Mouse (Mus musculus) lung, postnatal 36 days (tissue): ENCODE results near the gene Fosl1.
"Not testable (repeated sequence)": the region's sequence is repeated elsewhere in the genome, so short reads cannot be mapped to it uniquely, and the experiment has no call there.

Experiments used
- DNase-seq: peaks from one replicate; pipeline ENCODE4 v3.0.0; 2022; ENCODE audit warnings: mixed read lengths

The Fosl1 gene

GRCm38 (mm10) chr19:5447515-5448353, at the start of gene Fosl1:
Fosl1 (plus strand) TSS chr19:5447547.
- peak; percentile 82 for DNase-seq

- DNase-seq, result not testable (repeated sequence)
Measured at GRCm38 (mm10) chr19:5401073-5401472, 46.3 kb upstream of the Fosl1 start.

- DNase-seq, result no peak
Measured at GRCm38 (mm10) chr19:5402293-5402692, 45.1 kb upstream of the Fosl1 start, which contains the start of gene Tsga10ip. Tsga10ip (minus strand) TSS chr19:5402526.

- no peak for DNase-seq
Measured at GRCm38 (mm10) chr19:5405924-5406323, 41.4 kb upstream of the Fosl1 start.

- DNase-seq, result peak; percentile 71
Measured at GRCm38 (mm10) chr19:5406531-5407126, 40.7 kb upstream of the Fosl1 start.

GRCm38 (mm10) chr19:5407133-5407532, 40.2 kb upstream of the Fosl1 start:
- DNase-seq, result peak; percentile 82

- DNase-seq, result peak; percentile 64
Measured at GRCm38 (mm10) chr19:5408057-5409001, 39.0 kb upstream of the Fosl1 start.

- DNase-seq, result peak; percentile 59
Measured at GRCm38 (mm10) chr19:5409068-5409467, 38.3 kb upstream of the Fosl1 start.

GRCm38 (mm10) chr19:5410641-5411040, 36.7 kb upstream of the Fosl1 start:
- no peak for DNase-seq

- DNase-seq, result no peak
Measured at GRCm38 (mm10) chr19:5411961-5412360, 35.4 kb upstream of the Fosl1 start.

GRCm38 (mm10) chr19:5413840-5414239, 33.5 kb upstream of the Fosl1 start:
- no peak for DNase-seq

GRCm38 (mm10) chr19:5414534-5414957, 32.8 kb upstream of the Fosl1 start:
- DNase-seq, result peak; percentile 69

- DNase-seq, result peak; percentile 46
Measured at GRCm38 (mm10) chr19:5418750-5419466, 28.4 kb upstream of the Fosl1 start.

GRCm38 (mm10) chr19:5419630-5420029, 27.7 kb upstream of the Fosl1 start:
- DNase-seq, result no peak

- DNase-seq, result no peak
Measured at GRCm38 (mm10) chr19:5420579-5420978, 26.8 kb upstream of the Fosl1 start.

GRCm38 (mm10) chr19:5421784-5422183, 25.6 kb upstream of the Fosl1 start:
- no peak for DNase-seq

GRCm38 (mm10) chr19:5422267-5422666, 25.1 kb upstream of the Fosl1 start:
- no peak for DNase-seq

GRCm38 (mm10) chr19:5422895-5423443, 24.4 kb upstream of the Fosl1 start:
- DNase-seq, result no peak

GRCm38 (mm10) chr19:5423561-5423960, 23.8 kb upstream of the Fosl1 start:
- no peak for DNase-seq

GRCm38 (mm10) chr19:5424092-5424781, 23.1 kb upstream of the Fosl1 start:
- peak; percentile 91 for DNase-seq
